ENCODE assay signal across 21 mouse cellular contexts in the genomic region with DNA sequence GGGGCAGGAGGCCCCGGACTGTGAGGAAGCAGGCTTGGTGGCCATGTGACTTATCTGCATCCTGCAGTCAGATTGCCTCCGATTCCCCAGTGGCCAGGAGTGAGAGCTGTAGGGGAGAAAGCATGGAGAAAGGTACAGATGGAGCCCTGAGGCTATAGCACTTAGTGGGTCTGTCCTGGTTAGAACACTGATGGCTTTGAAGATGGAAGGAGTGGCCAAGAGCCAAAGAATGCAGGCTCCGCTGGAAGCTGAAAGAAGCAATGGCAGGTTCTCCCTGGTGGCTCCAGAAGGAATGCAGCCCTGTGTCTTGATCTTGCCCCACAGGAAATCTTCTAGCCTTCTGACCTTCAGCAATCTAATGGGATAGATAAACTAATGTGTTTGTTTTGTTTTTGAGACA.
"Had no signal": no experiment of that assay in that cellular context is flagged by ENCODE, and none has a peak within 500 bp of the region (broad histone marks: within the 10 kb centered on the region; RNA-seq: fewer than 3 reads in every experiment).

No protein-coding gene starts in this region.

- H3K4me3 ChIP-seq: heart, embryonic 10.5 days; heart, embryonic 12.5 days; hindbrain, embryonic 10.5 days; hindbrain, embryonic 12.5 days; intestine, embryonic 15.5 days; layer of hippocampus, adult 2 months; left cerebral cortex, adult 2 months; limb, embryonic 10.5 days; limb, embryonic 12.5 days; liver, embryonic 13.5 days had no signal

- H3K9me3 ChIP-seq: hindbrain, embryonic 10.5 days; hindbrain, embryonic 12.5 days; intestine, embryonic 15.5 days; limb, embryonic 10.5 days; liver, embryonic 13.5 days had no signal

- DNase-seq: gastrocnemius, postnatal 14 days; heart, adult 18-20 months; heart, postnatal 10 days; heart, postnatal 4 days; kidney, adult 18-20 months; kidney, adult 8-10 months; kidney, postnatal 10 days; kidney, postnatal 25 days; kidney, postnatal 4 days; liver; liver, embryonic 13.5 days had no signal

- H3K36me3 ChIP-seq: heart, embryonic 10.5 days; heart, embryonic 12.5 days; hindbrain, embryonic 10.5 days; hindbrain, embryonic 12.5 days; intestine, embryonic 15.5 days; limb, embryonic 10.5 days; limb, embryonic 12.5 days; liver, embryonic 13.5 days had no signal

- H3K27ac ChIP-seq: heart, embryonic 10.5 days; hindbrain, embryonic 10.5 days; hindbrain, embryonic 12.5 days; hindbrain, embryonic 14.5 days; intestine, embryonic 15.5 days; layer of hippocampus, adult 2 months; left cerebral cortex, adult 2 months; limb, embryonic 10.5 days; limb, embryonic 12.5 days; liver, embryonic 13.5 days had no signal

- H3K9ac ChIP-seq: heart, embryonic 12.5 days; hindbrain, embryonic 12.5 days; hindbrain, embryonic 14.5 days; intestine, embryonic 15.5 days; limb, embryonic 12.5 days; liver, embryonic 13.5 days had no signal

- H3K4me1 ChIP-seq: hindbrain, embryonic 10.5 days; hindbrain, embryonic 12.5 days; intestine, embryonic 15.5 days; limb, embryonic 10.5 days; limb, embryonic 12.5 days; liver, embryonic 13.5 days had no signal
